Mouse (Mus musculus) T-helper 1 cell (primary cell): ENCODE measurements around the gene Gabrr2.

ENCODE experiments used
- in situ Hi-C: fragments of 300-600 bp; cut with MboI, MseI; formaldehyde crosslinking; loops from one replicate; pipeline ENCODE4 v1.15.1; 2025; ENCODE audit warnings: high pct_unique_total_duplicates

Gabrr2 gene

DNA sequence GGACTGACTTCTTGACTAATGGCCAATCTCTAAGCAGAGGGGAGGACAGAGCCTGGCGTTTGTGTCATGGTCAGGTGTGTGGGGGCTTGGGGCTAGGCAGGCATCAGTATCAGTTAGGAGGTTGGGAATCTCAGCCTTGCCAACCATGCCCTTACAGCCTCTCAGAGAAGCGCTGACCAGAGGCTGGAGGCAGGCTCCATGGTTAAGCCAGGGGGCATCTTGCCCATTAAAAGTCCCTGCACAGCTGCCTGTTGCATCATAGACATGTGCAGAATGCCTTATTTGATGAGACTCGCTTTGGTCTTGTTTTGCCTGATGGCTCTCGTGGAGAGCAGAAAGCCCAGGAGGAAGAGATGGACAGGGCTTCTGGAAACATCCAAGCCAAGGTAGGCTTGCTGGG is at the start of gene Gabrr2:
Gabrr2 (plus strand) TSS at position 19 of the 400 bp plus-strand sequence.
- in situ Hi-C loops = no loop called here

DNA sequence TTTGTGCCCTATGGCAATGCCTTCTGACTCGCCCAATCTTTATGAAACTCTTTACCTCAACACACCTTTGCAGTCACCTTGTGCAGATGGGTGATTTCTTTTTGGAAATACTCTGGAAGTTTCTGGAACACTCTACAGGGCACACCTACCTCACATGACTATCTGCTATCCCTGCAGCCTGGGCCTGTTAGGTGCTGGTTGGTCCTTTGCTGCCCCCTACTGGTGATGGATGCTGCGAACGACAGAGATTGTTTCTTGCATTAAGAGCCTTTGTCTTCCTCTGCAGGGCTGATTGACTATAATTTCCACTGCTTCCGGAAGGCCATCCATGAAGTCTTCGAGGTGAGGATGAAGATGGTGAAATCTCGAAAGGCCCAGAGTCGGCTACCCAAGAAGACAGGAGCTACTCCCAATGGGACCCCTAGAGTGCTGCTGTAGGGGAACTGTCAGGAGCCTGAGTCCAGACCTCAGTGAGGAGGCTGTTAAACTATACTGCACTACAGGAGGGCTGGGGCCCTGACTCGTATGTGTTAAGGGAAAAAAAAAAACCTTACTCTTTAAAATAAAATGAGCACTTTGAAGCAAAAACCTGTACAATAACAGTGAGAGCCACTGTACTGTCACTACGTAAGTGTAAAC is 44.3 kb upstream of the Gabrr2 start:
- in situ Hi-C loops = loop anchor here (10.0 kb wide), 2 partner anchors 244 to 836 kb away; no protein-coding TSS in a partner anchor

DNA sequence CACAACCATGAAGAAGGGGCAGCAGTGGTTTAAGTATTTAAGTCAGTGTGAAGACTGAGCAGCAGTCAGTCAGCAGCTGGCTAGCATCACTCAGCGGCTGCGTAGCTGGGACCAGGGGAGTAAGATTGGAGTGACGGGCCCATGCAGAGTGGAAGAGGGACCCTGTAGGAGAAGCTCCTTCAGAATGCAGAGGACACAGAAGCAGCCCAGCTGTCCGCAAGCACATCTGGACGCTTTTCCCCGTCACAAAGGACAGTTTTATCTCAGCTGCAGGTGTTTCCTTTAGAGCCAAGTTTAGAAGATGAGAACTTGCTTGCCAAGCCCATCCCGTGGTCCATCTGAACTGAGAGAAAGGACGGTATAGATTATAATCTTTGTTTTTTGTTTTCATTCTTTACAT is 38.4 kb upstream of the Gabrr2 start:
- in situ Hi-C loops = no loop called here

DNA sequence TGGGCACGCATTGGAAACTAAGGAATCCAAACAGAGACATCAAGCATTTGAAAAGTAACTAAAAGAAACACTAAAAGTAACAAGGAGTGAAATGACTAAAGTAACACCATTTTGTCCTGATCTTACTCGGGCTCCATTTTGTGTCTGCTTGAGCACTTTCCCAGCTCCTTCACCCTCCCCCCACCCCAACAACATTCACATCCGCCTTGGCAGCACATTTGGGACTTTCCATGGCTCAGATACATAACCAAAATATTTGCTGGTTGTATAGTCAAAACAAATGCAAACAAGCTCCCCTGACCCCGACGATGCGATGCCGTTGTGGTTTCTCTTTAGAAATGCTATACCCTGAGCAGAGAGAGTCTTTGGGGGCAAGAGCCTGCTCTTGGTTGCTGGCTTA is 33.7 kb upstream of the Gabrr2 start:
- in situ Hi-C loops = no loop called here

DNA sequence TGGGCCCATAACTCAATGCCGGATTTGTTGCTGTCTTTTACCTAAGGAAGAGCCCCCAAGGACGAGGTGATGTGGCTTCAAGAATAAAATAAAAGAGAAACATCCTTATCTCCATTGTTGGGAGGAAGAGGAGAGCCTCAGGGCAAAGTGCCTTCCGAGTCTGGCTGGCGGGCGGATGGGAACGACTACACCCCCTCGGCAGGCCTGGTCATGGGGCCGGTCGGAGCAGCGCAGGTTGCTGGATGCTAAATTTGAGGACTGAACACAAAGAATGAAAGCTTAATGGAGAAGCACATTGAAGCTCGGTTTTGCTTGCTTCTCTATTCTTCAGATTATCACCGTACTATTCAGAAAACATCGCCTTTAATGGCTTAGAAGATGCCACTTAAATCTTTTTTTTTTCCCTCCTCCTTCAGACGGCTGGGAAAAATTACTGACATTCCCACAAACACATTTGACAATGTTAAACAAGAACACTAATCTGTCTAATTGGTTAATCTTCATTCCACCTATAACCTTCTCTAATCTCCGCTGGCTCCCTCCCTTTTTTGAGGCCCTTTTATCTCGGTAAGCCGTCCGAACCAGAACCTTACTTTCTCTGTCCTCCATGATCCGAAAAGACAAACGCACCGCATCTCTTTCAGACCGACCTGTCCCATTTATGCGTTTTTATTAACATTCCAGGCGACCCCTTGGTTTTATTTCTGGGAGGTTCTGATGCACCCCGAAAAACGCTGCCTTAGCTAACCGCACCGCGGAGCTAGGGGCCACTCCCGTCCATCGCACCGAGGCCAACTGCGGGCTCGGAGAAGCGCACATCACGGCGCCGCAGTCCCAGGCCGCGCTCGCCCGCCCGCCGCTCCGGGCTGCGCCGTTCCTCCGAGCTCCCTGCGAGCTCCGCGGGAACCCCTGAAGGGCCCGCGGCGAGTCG is 32.3 kb upstream of the Gabrr2 start:
- in situ Hi-C loops = no loop called here

DNA sequence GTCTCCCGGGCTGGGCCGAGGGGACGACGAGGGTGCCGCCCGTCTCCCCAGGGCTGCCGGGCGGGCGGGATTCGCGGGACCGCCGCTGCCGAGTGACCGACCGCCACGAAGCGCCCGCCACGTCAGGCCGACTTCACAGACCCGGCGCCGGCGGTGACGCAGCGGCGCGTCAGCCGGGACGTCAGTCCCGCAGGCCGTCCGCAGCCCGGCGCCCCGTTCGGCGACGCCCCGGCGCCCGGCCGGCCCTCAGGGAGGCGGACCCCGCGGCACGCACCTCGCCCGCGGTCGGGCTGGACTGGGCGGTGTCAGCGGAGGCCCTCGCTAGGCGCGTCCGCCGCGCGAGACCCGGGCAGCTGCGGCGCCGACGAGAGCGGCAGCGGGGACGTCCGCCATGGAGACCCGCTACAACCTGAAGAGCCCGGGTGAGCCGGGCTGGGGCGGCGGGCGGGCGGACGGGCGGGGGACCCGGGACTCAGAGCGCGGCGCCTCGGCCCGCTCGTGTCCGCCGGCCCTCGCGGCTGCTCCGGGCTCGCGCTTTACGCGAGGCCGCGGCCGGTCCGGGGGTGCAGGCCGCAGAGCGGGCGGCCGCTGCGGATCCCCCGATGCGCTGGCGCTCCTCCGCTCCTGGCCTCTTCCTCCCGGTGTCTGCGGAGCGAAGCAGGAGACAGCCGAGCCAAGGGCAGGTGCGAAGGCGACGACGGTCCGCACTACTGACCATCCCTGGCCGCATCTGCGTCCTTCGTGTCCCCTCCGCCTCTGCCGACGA is 31.4 kb upstream of the Gabrr2 start, which contains the start of gene Ube2j1:
Ube2j1 (plus strand) TSS at position 222 of the 766 bp plus-strand sequence.
- in situ Hi-C loops = no loop called here

DNA sequence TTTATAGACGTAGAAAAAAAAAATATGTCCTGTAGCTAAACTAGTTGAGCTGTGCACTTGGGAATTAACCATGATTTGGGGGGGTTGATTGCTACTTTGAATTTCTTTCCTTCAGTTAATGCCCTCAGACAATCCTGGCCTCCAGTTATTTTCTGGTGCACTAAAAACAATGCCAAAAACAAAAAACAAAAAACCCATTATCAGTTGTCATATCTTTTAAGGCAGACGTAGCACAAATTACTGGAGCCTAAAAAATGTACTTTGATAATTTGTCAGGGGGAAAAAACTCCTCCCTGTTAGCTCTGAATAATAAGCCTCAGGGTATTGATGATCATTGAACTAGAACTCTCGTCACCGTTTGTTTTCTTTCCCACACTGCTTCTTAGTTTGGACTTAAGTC is 30.8 kb upstream of the Gabrr2 start:
- in situ Hi-C loops = no loop called here

DNA sequence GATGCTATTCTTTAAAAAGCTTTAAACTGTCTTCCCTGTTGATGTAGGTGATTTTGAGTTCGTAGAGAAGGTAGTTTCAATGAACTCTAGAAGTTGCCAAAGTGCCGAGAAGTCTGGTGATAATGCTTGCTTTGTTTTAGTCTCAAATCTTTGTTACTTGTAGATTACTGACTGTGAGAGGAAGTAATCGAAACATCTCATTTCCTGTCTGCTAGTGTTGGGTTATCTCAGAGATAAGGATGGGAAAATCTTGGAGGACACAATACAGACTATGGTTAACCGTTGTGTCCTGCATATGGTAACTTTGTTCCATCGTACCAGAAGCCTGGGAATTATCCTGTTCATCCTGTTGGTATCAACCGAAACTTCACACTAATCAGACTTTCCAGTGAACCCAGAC is 29.3 kb upstream of the Gabrr2 start:
- in situ Hi-C loops = no loop called here

DNA sequence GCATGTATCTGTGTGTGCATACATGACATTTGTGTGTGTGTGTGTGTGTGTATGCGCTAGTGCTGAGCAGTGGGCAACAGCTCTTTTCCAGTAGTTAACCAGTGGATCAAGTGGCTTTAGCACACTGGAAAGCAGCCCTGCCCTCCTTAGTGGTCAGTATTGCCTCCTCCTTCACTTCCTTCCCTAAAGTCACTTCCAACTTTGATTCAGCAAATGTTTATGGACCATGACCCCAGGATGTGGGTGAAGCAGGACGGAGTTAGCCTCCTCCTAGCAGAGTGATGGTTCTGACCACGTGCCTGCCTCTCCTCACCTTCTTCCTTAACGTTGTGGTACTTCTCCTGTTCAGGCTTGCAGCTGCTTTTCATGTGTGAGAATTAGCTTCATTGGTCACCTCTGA is 23.0 kb upstream of the Gabrr2 start:
- in situ Hi-C loops = no loop called here

DNA sequence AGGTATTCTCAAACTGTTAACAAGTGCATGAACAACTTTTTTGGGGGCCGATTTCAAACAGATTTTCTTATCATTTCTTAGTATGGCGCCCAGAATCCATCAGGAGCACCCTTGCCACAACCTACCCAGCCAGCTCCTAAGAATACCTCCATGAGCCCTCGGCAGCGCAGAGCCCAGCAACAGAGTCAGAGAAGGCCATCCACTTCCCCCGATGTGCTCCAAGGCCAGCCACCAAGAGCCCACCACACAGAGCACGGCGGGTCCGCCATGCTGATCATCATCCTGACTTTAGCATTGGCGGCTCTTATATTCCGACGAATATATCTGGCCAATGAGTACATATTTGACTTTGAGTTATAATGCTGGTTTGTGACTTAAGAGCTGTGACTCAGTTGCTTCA is 13.2 kb upstream of the Gabrr2 start:
- in situ Hi-C loops = no loop called here

DNA sequence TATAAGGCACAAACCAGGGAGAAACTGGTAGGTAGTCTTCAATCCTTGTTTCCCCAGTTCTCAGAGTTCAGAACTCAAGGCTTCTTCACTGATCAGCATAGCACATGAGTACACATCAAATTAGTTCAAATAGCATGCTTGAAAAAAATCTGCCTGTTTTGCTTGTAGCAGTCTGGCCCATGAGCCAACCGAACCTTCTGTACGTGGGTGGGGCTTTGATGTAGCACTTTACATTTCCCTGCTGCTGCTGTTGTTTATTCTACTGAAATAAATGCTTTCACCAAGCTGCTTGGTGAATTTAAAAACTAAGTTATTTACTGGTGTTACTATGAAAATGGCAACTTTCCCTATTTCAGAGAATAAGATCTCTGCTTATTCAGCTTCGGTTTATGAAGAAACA is 10.7 kb upstream of the Gabrr2 start:
- in situ Hi-C loops = no loop called here

DNA sequence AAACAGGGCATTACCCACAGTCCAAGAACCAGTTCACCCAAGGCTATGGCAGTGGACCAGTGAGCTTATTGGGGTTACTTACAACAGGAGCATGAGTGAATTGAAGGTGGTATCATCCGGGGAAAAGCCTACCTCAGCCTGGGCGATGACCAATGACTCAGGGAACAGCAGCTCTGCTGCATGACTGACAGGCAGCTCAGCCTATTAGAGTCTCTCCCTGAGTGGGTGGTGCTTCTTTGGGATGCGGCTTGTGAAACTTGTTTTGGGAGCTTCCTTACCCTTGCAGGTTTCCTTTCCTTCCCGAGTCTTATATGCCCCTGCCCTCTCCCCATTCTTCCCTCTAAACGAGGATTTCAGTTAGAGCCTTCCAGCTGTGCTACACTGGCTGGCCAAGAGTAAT is 10.1 kb upstream of the Gabrr2 start:
- in situ Hi-C loops = no loop called here

DNA sequence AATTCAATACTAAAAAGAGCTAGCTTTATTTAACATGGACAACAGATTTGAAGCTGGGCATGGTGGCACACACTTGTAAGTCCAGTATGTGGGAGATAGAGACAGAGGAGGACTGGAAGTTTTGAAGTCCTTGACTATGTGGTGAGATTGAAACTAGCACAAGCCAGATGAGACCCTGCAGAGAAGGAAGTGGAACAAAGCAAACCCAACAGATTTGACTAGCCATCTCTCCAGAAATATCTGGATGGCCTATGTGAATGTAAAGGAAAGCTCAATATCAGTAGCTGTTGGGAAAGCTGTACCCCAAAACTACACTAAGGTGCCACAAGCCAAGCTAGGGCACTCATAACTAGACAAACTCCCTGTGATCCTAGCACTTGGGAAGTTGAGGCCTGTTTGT is 8.4 kb upstream of the Gabrr2 start:
- in situ Hi-C loops = no loop called here

DNA sequence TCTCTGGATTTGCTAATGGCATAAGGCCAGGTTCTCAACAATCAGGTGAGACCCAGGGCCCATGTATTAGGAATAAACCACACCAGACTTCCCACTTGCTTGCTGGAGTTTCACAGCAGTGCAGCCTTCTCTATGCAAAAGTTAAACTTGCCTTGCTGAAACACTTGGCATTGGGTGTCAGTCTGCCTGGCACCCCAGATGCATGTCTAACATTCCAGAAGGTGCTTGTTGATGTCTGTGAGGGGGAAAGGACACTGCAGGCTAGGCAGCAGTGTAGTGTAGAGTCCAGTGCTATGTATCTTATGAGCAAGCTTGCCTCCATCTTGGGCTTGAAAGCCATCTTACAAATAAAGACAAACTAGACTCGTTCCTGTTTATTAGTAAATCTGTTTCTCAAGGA is 6.5 kb upstream of the Gabrr2 start:
- in situ Hi-C loops = no loop called here

DNA sequence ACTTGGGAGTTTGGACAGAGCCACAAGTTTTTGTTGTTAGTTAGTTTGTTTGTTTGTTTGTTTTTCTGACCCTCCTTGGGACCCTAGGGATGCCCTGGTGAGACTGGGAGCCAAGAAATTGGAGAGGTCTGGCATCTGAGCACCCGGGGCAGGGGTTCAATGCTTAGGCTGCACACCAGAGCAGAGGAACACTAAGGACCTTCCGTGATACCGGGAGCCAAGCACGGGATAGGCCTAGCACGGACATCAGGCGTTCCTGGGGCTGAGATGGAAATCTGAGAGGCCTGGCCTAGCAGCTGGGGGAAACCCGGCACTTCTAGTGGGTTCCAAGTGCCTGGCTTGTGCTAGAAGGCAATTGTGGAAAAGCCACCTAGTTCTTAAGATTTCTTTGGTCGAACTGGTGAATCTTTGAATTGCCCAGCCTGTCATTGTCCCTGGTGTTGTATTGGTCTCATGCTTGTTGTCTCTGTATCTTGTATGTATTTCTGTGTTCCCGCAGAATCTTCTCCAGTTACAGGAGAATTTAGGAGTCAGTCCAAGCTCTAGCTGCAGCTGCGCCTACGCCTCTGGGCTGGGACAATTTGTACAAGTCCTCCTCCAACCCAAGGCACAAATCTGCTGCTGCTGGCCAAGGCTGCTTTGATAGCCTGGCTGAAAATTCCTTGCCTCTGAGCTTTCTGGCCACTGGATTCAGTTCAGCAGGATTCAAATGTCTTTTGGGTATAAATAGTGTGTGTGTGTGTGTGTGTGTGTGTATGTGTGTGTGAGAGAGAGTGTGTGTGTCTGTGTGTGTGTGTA is 4.7 kb upstream of the Gabrr2 start:
- in situ Hi-C loops = no loop called here

DNA sequence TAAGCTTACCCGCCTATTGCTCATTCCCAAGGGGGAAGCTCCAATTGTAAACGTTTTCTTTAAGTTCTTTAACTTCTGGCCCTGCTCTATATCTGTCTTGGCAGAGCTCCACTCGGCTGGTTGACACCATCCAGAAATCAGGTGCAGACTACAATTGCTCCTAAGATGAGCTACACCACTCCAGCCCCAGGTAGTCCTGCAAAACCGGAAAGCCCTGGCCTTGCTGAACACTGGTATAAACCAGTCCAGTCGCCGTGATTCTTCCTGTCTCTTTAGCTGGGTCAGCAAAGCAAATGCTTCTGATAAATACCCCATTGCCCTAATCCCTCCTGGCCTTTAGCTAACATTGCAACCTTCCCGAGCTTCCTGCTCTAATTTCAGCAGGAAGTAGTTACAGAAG is 1.6 kb upstream of the Gabrr2 start:
- in situ Hi-C loops = no loop called here

DNA sequence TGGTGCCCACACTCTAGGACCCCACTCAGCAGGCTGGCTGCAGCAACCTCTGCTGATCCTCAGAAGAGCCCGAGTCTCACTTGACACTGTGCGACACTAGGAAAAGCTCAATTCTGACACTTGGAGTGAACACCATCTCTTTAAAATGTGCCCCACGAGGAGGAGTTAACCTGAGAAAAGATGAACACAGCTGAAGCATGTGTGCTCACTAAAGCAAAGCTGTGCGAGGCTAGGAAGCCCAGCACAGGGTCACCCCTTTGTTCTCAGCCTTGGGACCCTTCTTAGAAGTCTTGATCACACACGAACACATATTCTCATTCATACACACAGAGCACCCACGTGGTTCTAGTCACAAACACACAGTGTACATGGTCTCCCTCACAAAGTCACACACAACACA is 2.2 kb downstream of the Gabrr2 start:
- in situ Hi-C loops = no loop called here

DNA sequence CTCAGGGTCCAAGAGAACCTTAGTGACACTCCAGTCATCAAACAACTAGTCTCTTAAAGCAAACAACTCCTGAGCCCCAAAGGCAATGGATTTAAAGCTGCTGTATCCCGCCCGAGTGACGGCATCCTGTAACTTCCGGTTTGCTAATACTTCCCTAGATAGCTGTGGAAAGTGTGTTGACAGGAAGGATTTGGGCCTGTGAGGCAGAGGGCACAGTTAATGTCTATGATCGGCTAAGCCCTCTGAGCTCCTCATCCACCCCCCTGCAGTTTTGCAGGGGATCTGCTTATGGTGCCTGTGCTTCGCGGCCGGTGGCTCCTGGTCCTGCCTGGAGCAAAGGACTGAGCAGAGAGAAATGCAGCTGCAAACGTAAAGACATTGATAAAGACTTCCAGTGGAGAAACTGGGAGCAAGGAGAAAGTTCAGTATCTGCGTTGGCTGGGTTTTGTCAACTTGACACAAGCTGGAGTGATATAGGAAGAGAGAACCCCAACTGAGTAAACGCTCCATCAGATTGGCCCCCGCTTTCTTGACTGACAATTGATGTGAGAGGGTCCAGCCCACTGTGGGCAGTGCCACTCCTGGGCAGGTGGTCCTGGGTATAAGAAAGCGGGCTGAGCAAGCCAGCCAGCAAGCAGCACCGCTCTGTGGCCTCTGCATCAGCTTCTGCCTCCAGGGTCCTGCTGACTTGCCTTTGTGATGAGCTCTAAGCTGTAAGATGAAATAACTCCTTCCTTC is 3.6 kb downstream of the Gabrr2 start:
- in situ Hi-C loops = no loop called here

DNA sequence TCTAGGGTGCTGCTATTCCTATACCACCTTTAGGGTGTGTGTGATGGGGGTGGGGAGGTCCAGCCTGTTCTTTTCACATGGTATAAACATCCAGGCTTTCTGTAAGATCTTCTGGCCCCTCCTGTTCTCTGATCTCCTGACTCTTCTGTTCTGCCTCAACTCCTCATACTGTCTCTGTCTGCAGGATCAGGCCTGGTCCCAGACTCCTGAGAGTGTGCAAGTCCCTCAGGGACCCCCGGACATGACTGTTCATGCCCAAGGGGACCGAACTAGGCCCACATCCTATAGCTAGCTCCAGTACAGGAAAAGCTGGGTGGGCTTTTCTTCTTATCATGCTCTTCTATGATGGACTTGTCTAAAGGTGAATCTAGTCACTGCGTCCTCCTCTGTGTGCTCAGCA is 4.5 kb downstream of the Gabrr2 start:
- in situ Hi-C loops = no loop called here

DNA sequence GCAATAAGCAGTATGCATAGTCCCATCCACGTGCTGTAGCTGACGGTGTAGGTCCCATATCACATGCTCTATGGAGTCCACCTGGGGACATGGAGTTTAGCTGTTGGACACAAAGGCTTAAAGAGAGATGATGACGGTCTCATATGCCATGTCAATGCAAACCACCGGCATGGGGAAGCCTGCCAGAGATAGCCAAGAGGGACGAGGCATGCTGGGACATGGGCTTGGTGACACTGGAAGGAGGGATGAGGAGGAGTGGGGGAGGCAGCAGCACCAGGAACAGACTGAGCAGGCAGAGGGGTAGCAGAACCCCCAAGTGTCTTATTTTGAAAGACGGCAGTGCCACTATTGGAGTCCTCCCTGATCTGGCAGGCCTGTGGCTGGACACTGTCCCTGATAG is 5.0 kb downstream of the Gabrr2 start:
- in situ Hi-C loops = no loop called here

DNA sequence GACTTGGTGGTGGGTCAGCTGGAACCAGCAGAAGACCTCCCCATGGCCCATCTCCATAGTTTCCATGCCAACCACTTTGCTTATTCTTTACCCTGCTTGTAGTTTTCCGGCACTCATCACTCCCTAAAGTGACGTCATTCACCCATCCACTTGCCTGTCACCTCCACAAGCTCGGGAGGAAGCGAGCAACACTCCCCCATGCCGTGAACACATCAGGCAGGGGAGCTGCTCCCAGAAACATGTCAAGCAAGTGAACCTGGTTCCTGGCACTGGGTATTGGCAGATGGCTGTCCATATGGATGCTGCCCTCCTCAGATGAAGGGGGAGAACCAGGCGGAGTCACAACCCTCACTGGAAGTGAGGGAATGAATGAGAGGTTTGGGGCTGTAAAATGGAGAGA is 6.1 kb downstream of the Gabrr2 start:
- in situ Hi-C loops = no loop called here
